ENCODE assay signal across 8 mouse cellular contexts in genomic region chrX:96133260-96133659, GRCm38 (mm10). TPM values are rescaled to one million over a fixed set of nuclear protein-coding genes. Genes with fewer than 3 reads are reported as not detected.
DNase-seq lines count a peak whose midpoint lies in the region; ATAC-seq and TF ChIP-seq lines count a peak whose summit lies in the region.

No protein-coding gene starts in this region.

- no peaks in the 10 kb centered on the region for H3K36me3 ChIP-seq in heart, embryonic 10.5 days
- no peaks in the 10 kb centered on the region for H3K36me3 ChIP-seq in forebrain, postnatal 0 days (ENCODE audit: insufficient read depth)

- peak; percentile 98 for DNase-seq in heart, adult 11 months
- no peak for DNase-seq in heart, embryonic 10.5 days (ENCODE audit: low spot score)
- peak; percentile 14 to 27 for DNase-seq in CD8-positive naive resting alpha-beta T cell, adult 2 months (ENCODE audit: low read depth in 2 of 2, low spot score in 2 of 2)
- DNase-seq in cerebellum, postnatal 25 days: peak; percentile 14 to 29
- peak; percentile 37 to 55 for DNase-seq in heart, postnatal 14 days
- peak; percentile 60 for DNase-seq in lung, postnatal 14 days
- DNase-seq in forebrain, postnatal 0 days: no peak
- DNase-seq in ovary, adult 18-20 months (ENCODE audit: low spot score): no peak

- H3K9ac ChIP-seq in forebrain, postnatal 0 days: no peak overlapping the region

- no peaks in the 10 kb centered on the region for H3K9me3 ChIP-seq in heart, embryonic 10.5 days
- H3K9me3 ChIP-seq in forebrain, postnatal 0 days (ENCODE audit: low read length): no peaks in the 10 kb centered on the region

- H3K27ac ChIP-seq in heart, embryonic 10.5 days: no peak overlapping the region
- no peak overlapping the region for H3K27ac ChIP-seq in forebrain, postnatal 0 days (ENCODE audit: low read depth, low read length)

- WGBS in heart, embryonic 10.5 days: 33% methylated on average over 2 of the region's 2 CpGs
- 43% methylated on average over 2 of the region's 2 CpGs for WGBS in forebrain, postnatal 0 days

- H3K4me2 ChIP-seq in forebrain, postnatal 0 days (ENCODE audit: low read depth): no peak overlapping the region

- no peaks in the 10 kb centered on the region for H3K27me3 ChIP-seq in heart, embryonic 10.5 days (ENCODE audit: insufficient read depth, poor library complexity, severe bottlenecking)
- H3K27me3 ChIP-seq in forebrain, postnatal 0 days (ENCODE audit: insufficient read depth, low read length): no peaks in the 10 kb centered on the region; the same call in 1 of the 2 replicates

- intact Hi-C loops in heart, postnatal 14 days (cut with DNase I): loop anchor here (5.0 kb wide), 2 partner anchors 36 to 44 kb away; partner anchors contain the start of gene Msn

- H3K4me3 ChIP-seq in heart, embryonic 10.5 days: no peak overlapping the region
- no peak overlapping the region for H3K4me3 ChIP-seq in forebrain, postnatal 0 days (ENCODE audit: low read depth, low read length)

- TF ChIP-seq CTCF in forebrain, postnatal 0 days (IDR thresholded peaks at IDR 0.05; ENCODE audit: low read depth): no peak

- peaks cover 24% of the 10 kb centered on the region for H3K4me1 ChIP-seq in heart, embryonic 10.5 days
- no peaks in the 10 kb centered on the region for H3K4me1 ChIP-seq in forebrain, postnatal 0 days (ENCODE audit: insufficient read depth)

- no peak for ATAC-seq in forebrain, postnatal 0 days

RNA-seq across cellular contexts. Expression of gene Msn, which starts 37.4 kb away (rescaled TPM):
- polyA plus RNA-seq in heart, embryonic 10.5 days (2016; fragmentation: Nextera tagmentation; extraction: Ambion mirVana): 146 and 191 TPM in 2 replicates
- 100 to 1,000 TPM; 146 to 163 TPM for total RNA-seq in heart, postnatal 14 days (2021)
- 12.6 and 19.7 TPM in 2 replicates for total RNA-seq in forebrain, postnatal 0 days (2014; rRNA removed)
- polyA plus RNA-seq in forebrain, postnatal 0 days (2015; fragmentation: Nextera tagmentation; extraction: Ambion mirVana): 20.6 and 25.1 TPM in 2 replicates

Comparison
In these comparisons a context has a peak if more than half of its experiments do, and no peak if none do; other contexts are left out.
1. DNase-seq: peak in heart, adult 11 months (single experiment), CD8-positive naive resting alpha-beta T cell, adult 2 months (2 of 2), cerebellum, postnatal 25 days (2 of 2), heart, postnatal 14 days (2 of 2) and lung, postnatal 14 days (single experiment); none in heart, embryonic 10.5 days (single experiment), forebrain, postnatal 0 days (single experiment) and ovary, adult 18-20 months (single experiment).